Mouse (Mus musculus) left cerebral cortex, postnatal 10 days (tissue): ENCODE measurements around the gene Sema3d. TPM values are rescaled to one million over a fixed set of nuclear protein-coding genes. Genes with fewer than 3 reads are reported as not detected.

Source experiments
- DNase-seq, 2 experiments: peaks; one replicate each; pipeline ENCODE4 v3.0.0; 2021 to 2022; ENCODE audit warnings: low spot score in 2 of 2, mixed read lengths in 1 of 2; ENCODE audit errors: extremely low spot score in 1 of 2
- intact Hi-C: fragments of 180-260 bp; cut with DNase I; formaldehyde crosslinking; loops from one replicate; pipeline ENCODE4 v1.15.1; 2025
- total RNA-seq, 2 experiments: library from RNA; stranded (reverse); gene quantifications; 2 replicates each; pipeline ENCODE4 v1.2.3; 2021

Sema3d gene
- total RNA-seq = 1 to 10 TPM; 6.4 to 6.7 TPM

GRCm38 (mm10) chr5:12383133-12383959 is at the start of gene Sema3d:
TSS of gene Sema3d (plus strand) at chr5:12383385.
- intact Hi-C loops = loop anchor here (2.0 kb wide), 1 partner anchor 355 kb away; no protein-coding TSS in a partner anchor
- peak; percentile 51 to 80 for DNase-seq

- no peak for DNase-seq
- intact Hi-C loops = no loop called here
These were observed 5.9 kb upstream of the Sema3d start for GRCm38 (mm10) chr5:12377261-12377660.

- intact Hi-C loops = no loop called here
These were observed 4.3 kb upstream of the Sema3d start for GRCm38 (mm10) chr5:12378900-12379299.

GRCm38 (mm10) chr5:12382010-12382409 is 1.2 kb upstream of the Sema3d start:
- DNase-seq = no peak
- intact Hi-C loops = loop anchor here (2.0 kb wide), 1 partner anchor 353 kb away; no protein-coding TSS in a partner anchor

More at GRCm38 (mm10) chr5:12378900-12379299, 4.3 kb upstream of the Sema3d start:
- no peak for DNase-seq

GRCm38 (mm10) chr5:12383960-12384285 is 738 bp downstream of the Sema3d start:
- no peak for DNase-seq
- intact Hi-C loops = loop anchor here (2.0 kb wide), 1 partner anchor 355 kb away; no protein-coding TSS in a partner anchor

- intact Hi-C loops = no loop called here
These were observed 9.5 kb downstream of the Sema3d start for GRCm38 (mm10) chr5:12392667-12393066.

GRCm38 (mm10) chr5:12399271-12399670 is 16.1 kb downstream of the Sema3d start:
- intact Hi-C loops = no loop called here
- no peak for DNase-seq

More at GRCm38 (mm10) chr5:12392667-12393066, 9.5 kb downstream of the Sema3d start:
- DNase-seq = no peak

- intact Hi-C loops = no loop called here
- DNase-seq = no peak
These were observed 21.0 kb downstream of the Sema3d start for GRCm38 (mm10) chr5:12404229-12404628.

GRCm38 (mm10) chr5:12412595-12412994 is 29.4 kb downstream of the Sema3d start:
- DNase-seq = no peak
- intact Hi-C loops = no loop called here

- intact Hi-C loops = no loop called here
- DNase-seq = no peak
These were observed 40.1 kb downstream of the Sema3d start for GRCm38 (mm10) chr5:12423264-12423663.

GRCm38 (mm10) chr5:12441737-12442136 is 58.6 kb downstream of the Sema3d start:
- intact Hi-C loops = no loop called here
- no peak for DNase-seq

GRCm38 (mm10) chr5:12442176-12443105 is 59.3 kb downstream of the Sema3d start:
- intact Hi-C loops = no loop called here
- DNase-seq = no peak

- intact Hi-C loops = no loop called here
- DNase-seq = no peak
These were observed 67.9 kb downstream of the Sema3d start for GRCm38 (mm10) chr5:12451089-12451488.

- intact Hi-C loops = no loop called here
- DNase-seq = no peak
These were observed 71.8 kb downstream of the Sema3d start for GRCm38 (mm10) chr5:12454946-12455345.

GRCm38 (mm10) chr5:12457509-12457908 is 74.3 kb downstream of the Sema3d start:
- DNase-seq = no peak
- intact Hi-C loops = no loop called here

GRCm38 (mm10) chr5:12467568-12468336 is 84.6 kb downstream of the Sema3d start:
- no peak for DNase-seq
- intact Hi-C loops = no loop called here

GRCm38 (mm10) chr5:12474904-12475638 is 91.9 kb downstream of the Sema3d start:
- intact Hi-C loops = no loop called here
- DNase-seq = no peak

- no peak for DNase-seq
- intact Hi-C loops = no loop called here
These were observed 92.4 kb downstream of the Sema3d start for GRCm38 (mm10) chr5:12475639-12475916.
